In genomic region chr14:11895486-11895885, GRCm38 (mm10) we compare ENCODE assay signal across 10 mouse cellular contexts.
A peak's percentile ranks its signal among the peaks of the same experiment; 100 is the strongest.
DNase-seq lines count a peak whose midpoint lies in the region.
"Had no signal": no experiment of that assay in that cellular context is flagged by ENCODE, and none has a peak within 500 bp of the region (broad histone marks: within the 10 kb centered on the region; RNA-seq: fewer than 3 reads in every experiment).

No protein-coding gene starts in this region.

- DNase-seq in kidney, adult 18-20 months: peak; percentile 6
- DNase-seq in kidney, postnatal 10 days: no peak
- peak; percentile 80 for DNase-seq in brain, adult 2 months (ENCODE audit: low read depth, low spot score)
- peak; percentile 43 for DNase-seq in forelimb bud, embryonic 11.5 days (ENCODE audit: low read depth, low spot score)
- peak; percentile 49 to 59 for DNase-seq in left cerebral cortex, postnatal 36 days (ENCODE audit: low spot score in 2 of 2)
- DNase-seq in gastrocnemius, adult 18-20 months (ENCODE audit: low spot score): no peak
- no peak for DNase-seq in adrenal gland, postnatal 25 days
- DNase-seq: gastrocnemius, postnatal 10 days; heart, postnatal 10 days; kidney, postnatal 4 days had no signal

- intact Hi-C loops in left cerebral cortex, postnatal 36 days (cut with DNase I): no loop called here

Comparison
In these comparisons a context has a peak if more than half of its experiments do, and no peak if none do; other contexts are left out.
1. DNase-seq: peak in kidney, adult 18-20 months (single experiment), brain, adult 2 months (single experiment), forelimb bud, embryonic 11.5 days (single experiment) and left cerebral cortex, postnatal 36 days (2 of 2); none in kidney, postnatal 10 days (single experiment), gastrocnemius, adult 18-20 months (single experiment) and adrenal gland, postnatal 25 days (single experiment).